Mouse (Mus musculus) CD4-positive, CD25-positive, alpha-beta regulatory T cell, adult 4 months (primary cell): ENCODE measurements at regions not wholly inside any gene's neighbourhood (a gene's known extent, or its start where the extent isn't known, plus 50 kb on each side); places are given as distances from the start of the nearest gene placed in this dataset.
"Not testable (repeated sequence)": the region's sequence is repeated elsewhere in the genome, so short reads cannot be mapped to it uniquely, and the experiment has no call there.

Experiments
- ATAC-seq: one replicate; pipeline ENCODE4 v1.8.0; 2017

DNA sequence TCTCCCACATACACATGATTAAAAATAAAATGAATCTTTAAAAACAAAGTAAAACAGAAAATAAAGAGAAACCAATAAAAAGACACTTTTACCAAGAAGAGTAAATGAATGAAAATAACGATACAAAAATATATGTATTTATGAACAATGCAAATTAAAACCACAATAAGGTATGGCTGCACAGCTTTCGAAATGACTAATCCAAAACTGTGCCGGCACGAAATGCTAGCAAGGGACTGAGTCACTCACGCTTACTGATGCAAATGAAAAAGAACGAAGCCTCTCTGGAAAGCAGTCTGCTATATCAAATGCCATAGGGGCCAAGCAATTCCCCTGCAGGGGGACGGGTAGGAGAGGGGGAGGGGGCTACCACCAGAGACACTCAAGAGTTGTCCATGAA is 704.0 kb downstream of the 4930447A16Rik start:
- peak; percentile 83 for ATAC-seq

DNA sequence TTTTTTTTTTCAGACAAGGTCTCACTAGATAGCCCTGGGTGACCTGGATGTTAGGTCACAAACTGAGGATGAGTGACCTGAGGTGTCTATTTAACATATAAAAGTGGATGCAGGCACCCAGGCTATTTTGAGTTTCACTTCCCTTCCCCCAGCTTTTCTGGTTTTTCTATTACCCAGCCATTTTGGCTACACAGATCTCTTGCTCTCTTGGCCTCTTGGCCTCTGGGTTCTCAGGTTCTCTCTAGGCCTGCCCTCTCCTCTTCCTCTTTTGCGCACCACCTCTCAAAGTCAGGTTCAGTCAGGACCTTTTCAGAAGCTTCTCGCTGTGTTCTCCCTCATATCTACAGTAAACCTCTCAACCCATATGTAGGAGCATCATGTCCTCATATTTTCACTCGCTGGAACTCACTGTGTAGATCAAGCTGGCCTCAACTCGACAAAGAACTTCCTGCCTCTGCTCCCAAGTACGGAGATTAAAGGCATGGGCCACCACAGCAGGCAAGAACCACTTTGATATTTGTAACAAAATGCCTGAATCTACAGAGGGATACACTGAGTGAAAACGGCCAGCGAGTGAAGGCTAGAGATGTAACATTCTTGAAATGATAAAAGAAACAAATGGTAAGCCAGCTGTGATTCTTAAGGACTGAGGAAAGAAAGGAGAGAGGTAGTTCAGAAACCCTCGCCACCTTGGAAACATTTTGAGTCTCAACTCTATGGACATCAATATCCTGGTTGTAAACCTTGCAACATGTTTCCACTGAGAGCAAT is 704.7 kb downstream of the 4930447A16Rik start:
- ATAC-seq, result no peak

DNA sequence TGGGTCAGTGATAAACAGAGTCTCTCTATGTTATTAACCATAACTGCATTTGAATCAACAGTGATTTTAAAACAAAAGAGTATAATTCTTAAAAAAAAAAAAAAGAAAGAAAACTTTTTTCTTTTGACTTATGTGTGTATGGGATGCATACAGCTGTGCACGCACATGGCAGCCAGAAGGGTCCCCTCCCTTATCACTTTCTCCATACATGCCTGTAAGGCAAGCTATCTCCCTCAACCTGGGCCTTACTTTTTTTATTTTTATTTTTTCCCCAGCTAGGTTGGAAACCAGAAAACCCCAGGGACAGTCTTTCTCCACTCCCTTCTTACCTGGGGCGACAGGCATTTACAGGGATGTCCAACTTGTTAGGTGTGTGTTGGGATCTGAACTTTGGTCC is 705.3 kb downstream of the 4930447A16Rik start:
- no peak for ATAC-seq

DNA sequence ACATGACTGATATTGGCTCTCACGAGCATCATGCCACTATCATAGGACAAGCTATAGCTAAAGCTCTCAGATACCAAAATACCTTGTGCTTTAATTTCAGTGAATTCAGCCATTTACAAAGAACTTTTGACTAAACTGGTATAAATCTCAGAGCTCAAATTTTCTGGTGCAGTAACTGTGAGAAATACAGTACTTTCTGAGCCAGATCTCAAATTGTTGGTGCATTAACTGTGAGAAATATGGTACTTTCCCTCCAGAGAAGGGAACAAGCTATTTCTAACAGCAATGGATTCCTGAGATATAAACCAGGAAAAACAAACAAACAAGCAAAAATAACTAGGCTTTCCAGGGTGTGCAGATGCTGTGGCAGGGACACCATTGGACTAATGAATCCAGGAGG is 714.3 kb downstream of the 4930447A16Rik start:
- no peak for ATAC-seq

DNA sequence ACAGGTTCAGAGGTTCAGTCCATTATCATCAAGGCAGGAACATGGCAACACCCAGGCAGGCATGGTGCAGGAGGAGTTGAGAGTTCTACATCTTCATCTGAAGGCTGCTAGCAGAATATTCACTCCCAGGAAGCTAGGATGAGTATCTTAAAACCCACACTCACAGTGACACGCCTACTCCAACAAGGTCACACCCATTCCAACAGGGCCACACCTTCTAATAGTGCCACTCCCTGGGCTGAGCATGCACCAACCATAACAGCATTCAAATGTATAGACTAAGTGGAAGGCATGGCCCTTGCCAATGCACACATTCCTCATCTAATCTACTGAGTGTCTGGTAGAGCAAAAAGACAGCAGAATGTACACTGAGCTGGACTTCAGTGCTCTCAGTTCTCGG is 718.1 kb downstream of the 4930447A16Rik start:
- ATAC-seq, result no peak

DNA sequence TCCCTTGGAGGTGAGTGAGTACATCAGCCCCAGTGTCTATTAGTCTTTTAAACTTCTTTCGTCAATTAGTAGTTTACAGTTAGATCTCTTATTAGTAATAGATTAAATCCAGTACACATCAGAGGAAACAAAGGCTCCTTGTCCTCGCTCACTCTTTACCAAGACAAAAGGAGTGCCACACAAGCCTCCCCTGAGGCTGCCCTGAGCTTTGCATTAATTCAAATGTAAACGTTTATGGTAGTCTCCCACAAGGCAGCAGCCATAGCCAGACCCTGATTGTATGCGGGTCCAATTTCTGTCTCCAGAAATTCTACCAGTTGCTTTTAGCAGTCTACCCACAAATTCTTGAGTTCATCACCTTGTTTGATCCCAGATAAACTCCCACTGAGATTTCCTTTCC is 726.3 kb downstream of the 4930447A16Rik start:
- ATAC-seq, result no peak

DNA sequence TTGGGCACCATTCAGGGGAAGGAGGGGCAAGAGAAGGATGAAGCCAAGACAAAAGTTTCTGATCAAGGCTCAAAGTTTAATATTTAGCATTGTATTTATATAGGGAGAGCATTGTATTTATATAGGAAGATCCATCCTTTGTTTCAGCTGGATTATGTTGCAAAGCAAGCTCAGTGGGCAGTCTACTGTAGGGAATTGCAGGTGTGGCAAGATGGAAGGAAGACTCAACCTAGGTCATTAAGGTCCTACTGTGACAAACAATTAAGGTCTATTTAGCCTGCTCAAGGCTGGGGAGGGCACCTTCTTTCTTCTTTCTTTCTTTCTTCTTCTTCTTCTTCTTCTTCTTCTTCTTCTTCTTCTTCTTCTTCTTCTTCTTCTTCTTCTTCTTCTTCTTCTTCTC is 728.5 kb downstream of the 4930447A16Rik start:
- not testable (repeated sequence) for ATAC-seq

DNA sequence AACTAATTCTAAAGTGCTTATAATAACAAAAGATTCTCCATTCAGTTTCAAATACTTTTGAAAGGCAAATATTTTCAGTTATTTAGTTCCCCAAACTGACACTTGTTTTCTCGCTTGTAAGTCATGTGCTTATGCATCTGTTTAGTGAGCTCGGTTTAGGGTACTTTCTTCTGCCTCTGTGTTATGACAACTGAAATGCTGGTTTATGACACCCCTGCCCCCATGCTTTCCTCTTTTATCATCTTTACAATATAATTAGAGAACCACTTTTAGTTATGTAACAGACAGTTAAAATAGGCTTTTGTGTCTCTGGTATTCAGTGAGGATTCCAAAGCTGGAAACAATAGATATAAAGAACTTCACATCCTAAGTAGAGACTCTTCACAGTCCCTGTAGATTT is 733.8 kb downstream of the 4930447A16Rik start:
- ATAC-seq, result no peak

DNA sequence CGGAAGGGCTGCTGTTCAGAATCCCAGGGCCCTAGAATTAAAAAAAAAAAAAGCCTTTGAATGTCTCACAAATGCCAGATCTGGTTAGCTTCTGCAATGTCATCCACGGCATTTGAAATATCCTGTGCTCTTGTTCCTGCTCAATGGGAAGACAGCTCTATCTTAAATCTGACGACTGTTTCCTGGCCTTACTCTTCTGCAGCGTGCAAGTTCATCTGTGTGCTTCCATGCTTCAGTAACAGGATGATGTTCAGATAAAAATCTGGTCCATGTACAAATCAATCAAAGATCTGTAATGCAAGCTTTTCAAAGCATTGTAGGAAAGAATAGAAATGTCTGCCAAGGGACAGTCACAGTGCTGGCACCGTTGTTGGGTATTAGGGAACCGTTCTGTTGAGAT is 738.4 kb downstream of the 4930447A16Rik start:
- no peak for ATAC-seq

DNA sequence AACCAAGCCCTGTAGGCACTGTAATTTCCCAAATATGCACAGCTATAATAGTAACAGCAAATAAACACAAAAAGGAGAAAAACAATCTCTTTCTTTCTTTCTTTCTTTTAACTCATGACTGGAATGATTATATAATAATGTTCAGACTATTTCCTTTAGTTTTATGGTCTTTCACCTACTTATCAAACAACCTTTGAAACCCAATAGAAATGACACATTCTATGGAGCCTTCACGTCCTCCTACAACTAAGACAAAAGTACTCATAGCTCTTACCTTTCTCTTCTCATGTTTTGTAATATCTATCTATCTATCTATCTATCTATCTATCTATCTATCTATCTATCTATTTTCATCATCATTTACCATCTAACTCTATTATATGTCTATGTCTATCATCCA is 739.5 kb downstream of the 4930447A16Rik start:
- no peak for ATAC-seq

DNA sequence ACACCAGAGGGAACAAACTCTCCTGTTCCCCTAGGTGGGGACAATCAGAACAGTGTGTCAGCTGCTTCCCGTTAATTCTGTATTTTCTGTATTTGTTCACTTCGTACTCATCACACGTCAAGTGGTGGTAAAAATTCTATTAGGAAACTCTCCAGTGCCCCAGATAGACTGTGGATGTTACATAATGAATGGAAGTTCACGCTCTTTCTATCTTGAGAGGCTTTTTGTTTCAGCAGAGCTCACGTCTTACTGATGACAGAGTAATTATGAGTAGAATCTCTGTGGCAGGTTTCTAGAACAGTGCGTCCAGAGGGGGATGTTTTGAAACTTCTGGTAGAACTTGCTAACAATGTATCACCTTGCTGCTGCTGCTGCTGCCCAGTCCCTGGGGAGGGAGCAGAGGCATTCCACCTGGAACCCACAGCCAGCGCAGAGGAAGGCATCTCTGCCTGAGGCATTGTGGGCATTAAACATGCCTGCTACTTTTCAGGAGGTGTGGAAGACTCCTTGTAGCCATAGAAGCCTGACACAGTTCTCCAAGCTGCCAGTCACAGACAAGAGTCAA is 740.6 kb downstream of the 4930447A16Rik start:
- ATAC-seq, result no peak

DNA sequence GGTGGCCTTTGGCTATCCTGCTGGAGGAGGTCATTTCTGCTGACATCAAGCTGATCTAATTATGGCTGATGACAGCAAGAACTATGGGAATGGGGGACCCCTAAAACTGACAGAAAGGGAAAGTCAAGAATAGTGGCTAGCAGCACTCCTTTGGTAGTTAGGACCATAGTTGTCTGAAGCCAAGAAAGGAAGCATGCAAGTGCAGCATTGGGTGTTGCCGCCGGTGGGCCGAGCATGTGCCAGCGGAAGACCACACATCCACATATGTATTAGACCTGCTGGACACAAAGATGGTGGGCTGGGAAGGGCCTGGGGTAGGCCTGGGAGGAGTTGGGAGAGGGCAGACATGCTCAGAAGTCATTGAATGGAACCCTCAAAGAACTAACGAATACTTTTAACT is 741.1 kb downstream of the 4930447A16Rik start:
- ATAC-seq, result no peak

DNA sequence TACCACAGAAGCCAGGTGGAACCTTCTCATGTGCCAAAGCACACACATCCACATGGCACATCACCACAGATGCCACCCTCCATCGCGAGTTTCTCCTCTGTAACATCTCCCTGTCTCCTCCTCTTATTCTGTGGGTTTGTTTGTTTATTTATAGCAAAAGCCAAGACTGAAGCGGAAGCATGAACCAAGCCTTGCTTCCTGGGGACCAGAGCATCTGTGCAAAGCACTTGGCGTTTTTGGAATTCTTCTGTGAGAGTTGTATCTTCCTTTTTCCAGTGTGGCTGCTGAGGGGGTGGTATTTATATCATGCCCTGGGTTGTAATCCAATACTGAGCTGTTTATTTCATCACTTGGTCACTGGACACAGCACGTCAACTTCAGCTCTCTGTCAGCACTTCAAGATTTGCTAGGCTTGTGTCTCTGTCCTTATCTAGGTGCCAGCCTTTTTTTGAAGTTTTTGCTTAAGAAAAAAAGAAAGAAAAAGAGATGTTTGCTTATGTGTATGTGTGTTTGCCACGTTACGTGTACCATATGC is 742.3 kb downstream of the 4930447A16Rik start:
- ATAC-seq, result no peak

DNA sequence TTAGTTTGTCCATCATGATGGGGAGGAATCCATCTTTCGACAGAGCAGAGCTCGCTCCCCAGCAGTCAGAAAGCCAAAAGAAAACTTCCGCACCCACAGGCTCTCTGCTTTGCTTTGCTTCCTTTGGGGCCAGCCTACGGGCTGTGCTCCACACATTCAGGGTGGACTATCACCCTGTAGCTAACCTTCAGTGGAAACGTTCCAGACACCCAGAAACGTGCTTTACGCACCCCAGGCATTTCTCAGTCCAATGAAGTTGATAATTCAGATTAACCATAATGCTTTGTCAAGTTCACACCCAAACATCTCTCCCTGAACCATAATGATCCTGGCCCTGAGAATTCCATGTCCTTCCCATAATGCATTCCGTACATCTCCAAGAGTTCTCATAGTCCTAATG is 743.8 kb downstream of the 4930447A16Rik start:
- ATAC-seq, result no peak
